Mouse (Mus musculus): Measurements from ENCODE around the gene Ciapin1. TPM values are rescaled to one million over a fixed set of nuclear protein-coding genes. Genes with fewer than 3 reads are reported as not detected.
"Not testable (repeated sequence)": the region's sequence is repeated elsewhere in the genome, so short reads cannot be mapped to it uniquely, and the experiment has no call there.

Gene Ciapin1
- polyA plus RNA-seq, 1 experiment from 2014 or later = 166 TPM

DNA sequence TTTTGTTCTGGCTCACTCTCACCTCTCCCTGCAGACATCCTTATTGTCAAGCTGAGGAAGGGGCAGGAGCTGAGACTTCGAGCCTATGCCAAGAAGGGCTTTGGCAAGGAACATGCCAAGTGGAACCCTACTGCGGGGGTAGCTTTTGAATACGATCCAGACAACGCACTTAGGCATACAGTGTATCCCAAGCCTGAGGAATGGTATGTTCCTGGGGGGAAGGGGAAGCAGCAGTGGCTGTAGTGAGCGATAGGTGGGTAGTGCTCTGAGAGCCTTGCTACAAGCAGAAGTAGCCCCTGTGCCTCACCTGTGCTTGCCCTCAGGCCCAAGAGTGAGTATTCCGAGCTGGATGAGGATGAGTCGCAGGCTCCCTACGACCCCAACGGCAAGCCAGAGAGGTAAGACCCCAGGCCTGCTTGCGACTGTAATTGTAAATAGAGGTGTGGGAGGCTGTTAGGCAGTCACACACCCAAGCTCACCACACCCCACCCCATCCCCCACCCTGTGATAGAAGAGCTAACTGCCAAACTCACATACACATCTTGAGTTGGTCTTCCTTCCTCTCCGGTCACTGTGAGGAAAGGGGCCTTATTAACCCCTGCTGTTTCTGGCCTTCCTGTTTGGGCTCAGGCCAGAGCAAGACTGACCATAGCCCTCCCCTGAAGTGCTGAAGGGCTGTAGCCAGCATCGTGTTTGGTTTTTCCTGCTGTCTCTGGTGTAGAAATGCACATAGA is 24.5 kb upstream of the Ciapin1 start:
- WGBS = 91% methylated on average over 12 of the region's 12 CpGs
- Histone ChIP-seq H3K9ac (replicated peaks; ENCODE audit: low read length) (no peak overlapping the region), H3K27me3 (ENCODE audit: control insufficient read depth, insufficient read depth, low read length) (no peaks in the 10 kb centered on the region), H3K36me3 (ENCODE audit: control insufficient read depth, insufficient read depth, low read length) (peaks cover 62% of the 10 kb centered on the region), H3K27ac (replicated peaks; ENCODE audit: low read depth, low read length) (no peak overlapping the region), H3K4me1 (ENCODE audit: control insufficient read depth, insufficient read depth, low read length) (peaks cover 6% of the 10 kb centered on the region), H3K4me2 (ENCODE audit: low read length) (no peak overlapping the region), H3K4me3 (replicated peaks; ENCODE audit: low read depth, low read length) (no peak overlapping the region), H3K9me3 (ENCODE audit: control insufficient read depth, low read length) (no peaks in the 10 kb centered on the region)
- DNase-seq (no peak), ATAC-seq (ENCODE audit: low FRiP score, low TSS enrichment) (no peak)

DNA sequence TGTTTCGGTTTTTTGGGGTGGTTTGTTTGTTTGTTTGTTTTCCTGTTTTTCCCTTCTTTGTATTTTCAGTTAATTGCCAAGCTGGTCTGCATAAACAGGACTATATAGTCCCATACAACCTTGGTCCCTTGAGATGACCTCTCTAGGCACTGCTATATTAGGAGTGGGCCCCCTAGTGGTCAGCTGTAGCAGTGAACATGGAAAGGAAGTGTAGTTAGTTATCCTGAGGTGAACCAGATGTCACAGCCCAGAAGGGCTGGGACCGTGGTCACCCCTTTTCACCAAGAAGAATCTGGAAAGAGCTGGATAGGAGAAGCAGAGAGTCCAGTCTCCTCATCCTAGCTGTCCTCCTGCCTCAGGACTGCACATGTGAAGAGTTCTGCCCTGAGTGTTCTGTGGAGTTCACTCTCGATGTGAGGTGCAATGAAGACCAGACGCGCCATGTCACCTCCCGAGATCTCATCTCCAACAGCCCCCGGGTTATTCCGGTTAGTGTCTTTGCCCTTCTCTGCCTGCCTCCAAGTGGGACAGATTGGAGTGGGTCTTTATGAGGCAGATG is 23.3 kb upstream of the Ciapin1 start:
- DNase-seq (peak; percentile 80), ATAC-seq (ENCODE audit: low FRiP score, low TSS enrichment) (no peak)
- H3K36me3 ChIP-seq (ENCODE audit: control insufficient read depth, insufficient read depth, low read length) = peaks cover 54% of the 10 kb centered on the region
- H3K9me3 ChIP-seq (ENCODE audit: control insufficient read depth, low read length) = no peaks in the 10 kb centered on the region
- no peak overlapping the region for H3K27ac ChIP-seq (replicated peaks; ENCODE audit: low read depth, low read length)
- 78% methylated on average over 8 of the region's 8 CpGs for whole genome bisulfite sequencing
- no peak overlapping the region for H3K9ac ChIP-seq (replicated peaks; ENCODE audit: low read length)
- no peak overlapping the region for H3K4me2 ChIP-seq (ENCODE audit: low read length)
- peaks cover 6% of the 10 kb centered on the region for H3K4me1 ChIP-seq (ENCODE audit: control insufficient read depth, insufficient read depth, low read length)
- H3K27me3 ChIP-seq (ENCODE audit: control insufficient read depth, insufficient read depth, low read length) = no peaks in the 10 kb centered on the region
- no peak overlapping the region for H3K4me3 ChIP-seq (replicated peaks; ENCODE audit: low read depth, low read length)

DNA sequence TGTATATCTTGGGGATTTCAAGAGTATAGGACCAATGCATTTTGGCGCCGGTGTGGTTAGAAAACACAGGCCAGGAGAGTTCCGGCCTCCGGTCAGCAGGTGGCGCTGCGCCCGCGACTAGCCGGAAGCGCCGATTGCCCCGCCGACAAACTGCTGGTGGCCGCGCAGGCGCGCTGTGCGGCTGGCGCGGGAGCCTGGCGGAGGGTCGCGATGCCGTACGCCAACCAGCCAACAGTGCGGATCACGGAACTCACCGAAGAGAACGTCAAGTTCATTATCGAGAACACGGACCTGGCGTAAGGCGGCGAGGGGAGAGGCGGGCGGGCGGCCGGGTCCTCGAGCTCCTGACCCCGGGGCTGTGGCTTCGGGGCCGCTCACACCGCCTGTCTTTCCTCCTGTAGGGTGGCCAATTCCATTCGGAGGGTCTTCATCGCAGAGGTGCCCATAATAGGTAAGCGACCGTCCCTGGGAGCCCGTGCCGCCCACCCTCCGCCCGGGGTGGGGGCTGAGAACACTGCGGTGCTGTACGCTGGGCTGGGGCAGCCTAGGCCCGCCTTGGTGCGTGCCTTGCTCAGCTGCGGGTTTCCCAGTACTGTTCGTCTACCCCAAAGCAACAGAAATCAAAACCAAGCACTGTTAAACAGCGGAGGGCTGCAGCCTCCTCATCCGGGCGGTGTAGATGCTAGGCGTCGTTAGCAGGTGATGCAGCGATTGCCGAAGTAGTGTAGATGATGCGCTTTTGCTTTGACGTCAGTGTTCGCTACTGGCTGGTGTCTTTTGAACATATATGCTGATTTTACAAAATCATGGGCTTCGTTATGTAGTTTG is 19.4 kb upstream of the Ciapin1 start, which contains the start of gene Polr2c:
TSS of gene Polr2c (plus strand) at position 105 of the 828 bp plus-strand sequence.
- peaks cover 6% of the 10 kb centered on the region for H3K4me1 ChIP-seq (ENCODE audit: control insufficient read depth, insufficient read depth, low read length)
- peaks cover 40% of the 10 kb centered on the region for H3K36me3 ChIP-seq (ENCODE audit: control insufficient read depth, insufficient read depth, low read length)
- no peaks in the 10 kb centered on the region for H3K27me3 ChIP-seq (ENCODE audit: control insufficient read depth, insufficient read depth, low read length)
- under 1% methylated on average over 68 of the region's 68 CpGs for WGBS
- DNase-seq (peak; percentile 96), ATAC-seq (ENCODE audit: low FRiP score, low TSS enrichment) (peak; percentile 77)
- H3K9ac ChIP-seq (replicated peaks; ENCODE audit: low read length) = peak within 1 kb of the TSS; percentile 91
- peak within 1 kb of the TSS; percentile 67 for H3K27ac ChIP-seq (replicated peaks; ENCODE audit: low read depth, low read length)
- no peaks in the 10 kb centered on the region for H3K9me3 ChIP-seq (ENCODE audit: control insufficient read depth, low read length)
- H3K4me3 ChIP-seq (replicated peaks; ENCODE audit: low read depth, low read length) = peak within 1 kb of the TSS; percentile 94
- peak within 1 kb of the TSS; percentile 89 for H3K4me2 ChIP-seq (ENCODE audit: low read length)

DNA sequence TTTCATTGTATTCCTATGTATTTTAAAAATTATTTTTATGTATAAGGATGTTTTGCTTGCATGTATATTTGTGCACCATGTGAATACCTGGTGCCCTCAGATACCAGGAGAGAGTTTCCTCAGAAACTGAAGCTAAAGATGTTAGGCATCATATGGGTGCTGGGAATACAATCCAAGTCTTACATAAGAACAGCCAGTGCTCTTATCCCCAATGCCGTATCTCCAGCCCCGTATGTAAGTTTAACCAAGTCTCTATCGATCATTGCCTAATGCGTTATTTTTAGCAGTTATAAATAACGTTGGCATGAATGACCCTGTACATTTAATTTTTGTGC is 18.8 kb upstream of the Ciapin1 start:
- WGBS = 30% methylated on average over 5 of the region's 5 CpGs
- Histone ChIP-seq H3K27ac (replicated peaks; ENCODE audit: low read depth, low read length) (no peak overlapping the region), H3K9me3 (ENCODE audit: control insufficient read depth, low read length) (no peaks in the 10 kb centered on the region), H3K27me3 (ENCODE audit: control insufficient read depth, insufficient read depth, low read length) (no peaks in the 10 kb centered on the region), H3K36me3 (ENCODE audit: control insufficient read depth, insufficient read depth, low read length) (peaks cover 44% of the 10 kb centered on the region), H3K9ac (replicated peaks; ENCODE audit: low read length) (no peak overlapping the region), H3K4me3 (replicated peaks; ENCODE audit: low read depth, low read length) (peak overlapping the region; percentile 94; the same call in 1 of the 2 replicates), H3K4me1 (ENCODE audit: control insufficient read depth, insufficient read depth, low read length) (peaks cover 6% of the 10 kb centered on the region), H3K4me2 (ENCODE audit: low read length) (peak overlapping the region; percentile 22; the same call in 1 of the 2 replicates)
- DNase-seq = no peak
- ATAC-seq (ENCODE audit: low FRiP score, low TSS enrichment) = no peak; the same call in 1 of the 2 replicates

DNA sequence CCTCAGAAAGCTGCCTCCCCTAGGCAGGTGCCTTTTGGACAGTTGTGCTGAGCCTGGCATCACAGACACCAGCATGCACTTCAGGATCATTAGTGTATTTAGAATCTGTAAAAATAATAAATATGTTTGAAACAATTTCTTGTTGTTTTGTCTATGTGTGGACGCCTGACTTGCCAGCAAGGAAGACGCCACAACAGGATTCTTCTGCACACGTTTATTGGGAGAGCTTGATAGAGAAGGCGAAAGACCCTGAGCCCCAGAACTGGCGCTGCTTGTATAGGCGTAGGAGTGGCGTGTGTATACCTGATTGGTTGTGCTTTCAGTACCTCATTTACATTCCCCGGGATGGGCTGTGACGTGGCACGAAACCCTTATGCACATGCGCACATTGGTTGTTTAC is 16.6 kb upstream of the Ciapin1 start:
- ATAC-seq (ENCODE audit: low FRiP score, low TSS enrichment); H3K27me3 ChIP-seq (ENCODE audit: control insufficient read depth, insufficient read depth, low read length); H3K9ac ChIP-seq (replicated peaks; ENCODE audit: low read length); H3K4me1 ChIP-seq (ENCODE audit: control insufficient read depth, insufficient read depth, low read length); H3K4me3 ChIP-seq (replicated peaks; ENCODE audit: low read depth, low read length); H3K4me2 ChIP-seq (ENCODE audit: low read length); H3K9me3 ChIP-seq (ENCODE audit: control insufficient read depth, low read length); DNase-seq; H3K27ac ChIP-seq (replicated peaks; ENCODE audit: low read depth, low read length): not testable (repeated sequence)
- peaks cover 52% of the 10 kb centered on the region for H3K36me3 ChIP-seq (ENCODE audit: control insufficient read depth, insufficient read depth, low read length)
- 90% methylated on average over 11 of the region's 11 CpGs for WGBS

DNA sequence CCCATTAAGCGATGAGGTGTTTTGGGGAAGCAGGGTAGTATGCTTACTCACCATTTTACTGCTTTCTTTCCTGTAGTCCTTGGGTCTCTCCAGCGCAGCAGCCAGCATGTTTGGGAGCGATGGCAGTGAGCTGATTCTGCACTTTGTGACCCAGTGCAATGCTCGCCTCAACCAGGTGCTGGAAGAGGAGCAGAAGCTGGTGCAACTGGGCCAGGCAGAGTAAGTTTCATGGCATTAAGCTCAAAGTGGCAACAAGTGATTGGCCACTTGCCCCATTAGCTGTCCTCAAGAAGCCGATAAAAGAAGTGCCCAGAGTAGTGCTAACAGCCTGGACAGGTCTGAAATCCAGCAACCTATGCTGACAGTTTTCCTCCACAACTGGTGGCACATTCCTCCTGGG is 11.9 kb upstream of the Ciapin1 start:
- DNase-seq (no peak), ATAC-seq (ENCODE audit: low FRiP score, low TSS enrichment) (no peak)
- no peak overlapping the region for H3K4me2 ChIP-seq (ENCODE audit: low read length)
- no peak overlapping the region for H3K4me3 ChIP-seq (replicated peaks; ENCODE audit: low read depth, low read length)
- peaks cover 88% of the 10 kb centered on the region for H3K36me3 ChIP-seq (ENCODE audit: control insufficient read depth, insufficient read depth, low read length)
- no peak overlapping the region for H3K27ac ChIP-seq (replicated peaks; ENCODE audit: low read depth, low read length)
- WGBS = 94% methylated on average over 5 of the region's 5 CpGs
- no peaks in the 10 kb centered on the region for H3K27me3 ChIP-seq (ENCODE audit: control insufficient read depth, insufficient read depth, low read length)
- no peaks in the 10 kb centered on the region for H3K4me1 ChIP-seq (ENCODE audit: control insufficient read depth, insufficient read depth, low read length)
- no peaks in the 10 kb centered on the region for H3K9me3 ChIP-seq (ENCODE audit: control insufficient read depth, low read length)
- H3K9ac ChIP-seq (replicated peaks; ENCODE audit: low read length) = no peak overlapping the region

DNA sequence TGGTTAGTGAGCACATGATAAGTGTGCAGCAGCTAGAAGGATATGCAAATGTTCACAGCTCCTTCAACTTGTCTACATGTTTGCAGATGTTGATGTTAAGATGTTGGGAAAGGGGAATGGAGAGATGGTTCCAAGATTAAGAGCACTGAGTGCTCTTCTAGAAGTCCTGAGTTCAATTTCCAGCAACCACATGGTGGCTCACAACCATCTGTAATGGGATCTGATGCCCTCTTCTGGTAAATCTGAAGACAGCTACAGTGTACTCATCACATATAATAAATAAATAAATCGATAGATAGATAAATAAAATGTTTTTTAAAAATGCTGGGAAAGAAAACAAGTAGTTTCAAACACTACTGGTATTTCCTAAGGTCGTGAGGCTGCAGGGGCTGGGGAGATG is 3.0 kb upstream of the Ciapin1 start:
- H3K4me1 ChIP-seq (ENCODE audit: control insufficient read depth, insufficient read depth, low read length) = peaks cover 15% of the 10 kb centered on the region
- ATAC-seq (ENCODE audit: low FRiP score, low TSS enrichment) (no peak), DNase-seq (no peak)
- no peak overlapping the region for H3K4me3 ChIP-seq (replicated peaks; ENCODE audit: low read depth, low read length)
- H3K27me3 ChIP-seq (ENCODE audit: control insufficient read depth, insufficient read depth, low read length) = no peaks in the 10 kb centered on the region
- H3K9ac ChIP-seq (replicated peaks; ENCODE audit: low read length) = no peak overlapping the region
- 55% methylated on average over 2 of the region's 2 CpGs for WGBS
- H3K36me3 ChIP-seq (ENCODE audit: control insufficient read depth, insufficient read depth, low read length) = peaks cover 25% of the 10 kb centered on the region
- no peaks in the 10 kb centered on the region for H3K9me3 ChIP-seq (ENCODE audit: control insufficient read depth, low read length)
- no peak overlapping the region for H3K4me2 ChIP-seq (ENCODE audit: low read length)
- H3K27ac ChIP-seq (replicated peaks; ENCODE audit: low read depth, low read length) = no peak overlapping the region

DNA sequence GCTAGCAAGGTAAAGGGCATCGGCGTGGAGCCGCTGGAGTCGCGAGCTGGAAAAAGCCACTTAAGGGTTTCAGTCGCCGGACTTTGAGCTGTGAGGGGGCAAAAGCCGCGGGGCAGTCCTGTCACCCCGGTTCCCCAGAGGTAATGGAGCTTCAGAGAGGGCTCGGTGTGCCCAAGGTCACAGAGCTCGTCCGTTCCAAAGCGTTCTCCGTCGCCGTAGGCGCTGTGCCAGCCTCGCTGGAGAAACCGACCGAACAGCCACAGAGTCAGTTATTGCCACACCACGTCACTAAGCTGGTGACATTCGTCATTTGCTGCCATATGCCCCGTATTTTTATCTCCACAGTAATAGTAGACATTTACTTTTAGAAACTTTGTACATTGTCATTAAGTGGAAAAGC is 442 bp upstream of the Ciapin1 start:
- Histone ChIP-seq H3K36me3 (ENCODE audit: control insufficient read depth, insufficient read depth, low read length) (peaks cover 5% of the 10 kb centered on the region; the same call in 1 of the 2 replicates), H3K27ac (replicated peaks; ENCODE audit: low read depth, low read length) (peak overlapping the region; percentile 93), H3K4me3 (replicated peaks; ENCODE audit: low read depth, low read length) (peak overlapping the region; percentile 88), H3K4me2 (ENCODE audit: low read length) (peak overlapping the region; percentile 91), H3K27me3 (ENCODE audit: control insufficient read depth, insufficient read depth, low read length) (no peaks in the 10 kb centered on the region), H3K9me3 (ENCODE audit: control insufficient read depth, low read length) (no peaks in the 10 kb centered on the region), H3K9ac (replicated peaks; ENCODE audit: low read length) (peak overlapping the region; percentile 93), H3K4me1 (ENCODE audit: control insufficient read depth, insufficient read depth, low read length) (peaks cover 15% of the 10 kb centered on the region)
- DNase-seq = peak; percentile 74
- ATAC-seq (ENCODE audit: low FRiP score, low TSS enrichment) = peak; percentile 66
- WGBS = under 1% methylated on average over 24 of the region's 24 CpGs
